Mouse (Mus musculus) MEL (cell line): ENCODE measurements around the gene Nlk.

Experiments used
- CTCF ChIP-seq, 3 experiments: IDR thresholded peaks in 2 of 3; conservative IDR thresholded peaks in 1 of 3; 2 replicates each; pipeline ENCODE4 v1.5.1; 2011 to 2012; ENCODE audit warnings: low read length in 3 of 3, low read depth in 2 of 3, mild to moderate bottlenecking in 2 of 3, improper control_type of control experiment in 1 of 3, inconsistent platforms in 1 of 3, mixed read lengths in 1 of 3, moderate library complexity in 1 of 3; ENCODE audit not compliant: control insufficient read depth in 1 of 3, insufficient read depth in 1 of 3, poor library complexity in 1 of 3, severe bottlenecking in 1 of 3
- MYC ChIP-seq: IDR thresholded peaks from 2 replicates; pipeline ENCODE4 v1.6.1; 2011; ENCODE audit warnings: low read depth, mild to moderate bottlenecking, low read length, improper control_type of control experiment, moderate library complexity
- NRF1 ChIP-seq: IDR thresholded peaks from 2 replicates; pipeline ENCODE4 v1.6.1; 2014; ENCODE audit warnings: low read depth, mild to moderate bottlenecking, inconsistent platforms, low read length, improper control_type of control experiment, moderate library complexity; ENCODE audit not compliant: poor library complexity, insufficient read depth, severe bottlenecking
- POLR2A ChIP-seq, 2 experiments: IDR thresholded peaks; 2 replicates each; pipeline ENCODE4 v1.6.1; 2011 to 2012; ENCODE audit warnings: low read length in 2 of 2, mild to moderate bottlenecking in 2 of 2, control low read depth in 1 of 2, improper control_type of control experiment in 1 of 2, low read depth in 1 of 2, moderate library complexity in 1 of 2; ENCODE audit not compliant: control insufficient read depth in 1 of 2, insufficient read depth in 1 of 2, poor library complexity in 1 of 2
- TBP ChIP-seq: IDR thresholded peaks from 2 replicates; pipeline ENCODE4 v1.8.0; 2011; ENCODE audit warnings: low read depth, low read length, improper control_type of control experiment
- TCF12 ChIP-seq: IDR thresholded peaks from 2 replicates; pipeline ENCODE4 v1.6.1; 2014; ENCODE audit warnings: low read depth, mild to moderate bottlenecking, inconsistent platforms, low read length, improper control_type of control experiment, moderate library complexity
- ZC3H11A ChIP-seq: IDR thresholded peaks from 2 replicates; pipeline ENCODE4 v1.6.1; 2012; ENCODE audit warnings: low read depth, mild to moderate bottlenecking, inconsistent platforms, low read length, improper control_type of control experiment
- ZKSCAN1 ChIP-seq: IDR thresholded peaks from 2 replicates; pipeline ENCODE4 v1.6.1; 2012; ENCODE audit warnings: low read depth, mild to moderate bottlenecking, inconsistent platforms, low read length, improper control_type of control experiment, moderate library complexity
- ZNF384 ChIP-seq: IDR thresholded peaks from 2 replicates; pipeline ENCODE4 v1.6.1; 2012; ENCODE audit warnings: low read depth, mild to moderate bottlenecking, inconsistent platforms, low read length, improper control_type of control experiment

DNA sequence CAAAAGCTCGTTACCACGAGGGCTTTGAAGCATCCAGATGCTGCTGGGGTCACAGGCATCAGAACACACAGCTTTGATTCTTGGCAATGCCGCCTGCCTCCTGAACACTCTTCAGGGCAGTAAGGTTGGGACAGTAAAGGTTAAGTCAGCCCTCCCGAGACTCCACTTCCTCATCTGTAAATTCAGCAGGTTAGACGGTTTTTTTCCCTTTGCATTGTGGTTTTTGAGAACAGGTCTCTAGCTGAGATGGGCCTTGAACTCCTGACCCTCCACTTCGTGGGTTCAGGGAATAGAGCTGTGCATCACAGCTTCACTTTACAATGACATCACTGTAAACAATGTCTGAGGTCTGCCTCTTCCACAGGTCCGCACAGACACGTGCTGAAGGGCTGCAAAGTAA, 152.0 kb downstream of the Nlk start:
- no peak for TF ChIP-seq NRF1
- TF ChIP-seq ZKSCAN1, result no peak
- TF ChIP-seq POLR2A (IDR thresholded peaks at IDR 0.05; ENCODE audit: control insufficient read depth in 1 of 2, insufficient read depth in 1 of 2, low read depth in 1 of 2, low read length in 2 of 2, poor library complexity in 1 of 2), result no peak
- TF ChIP-seq CTCF (IDR thresholded peaks at IDR 0.05 in 2 of 3, conservative IDR thresholded peaks at IDR 0.05 in 1 of 3; ENCODE audit: control insufficient read depth in 1 of 3, insufficient read depth in 1 of 3, low read depth in 2 of 3, low read length in 3 of 3, poor library complexity in 1 of 3, severe bottlenecking in 1 of 3), result no peak
- TF ChIP-seq TCF12, result no peak
- TF ChIP-seq MYC, result no peak
- peak; percentile 67; the same call in 1 of the 2 replicates for TF ChIP-seq ZNF384
- TF ChIP-seq TBP, result no peak
- TF ChIP-seq ZC3H11A, result no peak
